ENCODE assay signal across 10 mouse cellular contexts in the genomic region with DNA sequence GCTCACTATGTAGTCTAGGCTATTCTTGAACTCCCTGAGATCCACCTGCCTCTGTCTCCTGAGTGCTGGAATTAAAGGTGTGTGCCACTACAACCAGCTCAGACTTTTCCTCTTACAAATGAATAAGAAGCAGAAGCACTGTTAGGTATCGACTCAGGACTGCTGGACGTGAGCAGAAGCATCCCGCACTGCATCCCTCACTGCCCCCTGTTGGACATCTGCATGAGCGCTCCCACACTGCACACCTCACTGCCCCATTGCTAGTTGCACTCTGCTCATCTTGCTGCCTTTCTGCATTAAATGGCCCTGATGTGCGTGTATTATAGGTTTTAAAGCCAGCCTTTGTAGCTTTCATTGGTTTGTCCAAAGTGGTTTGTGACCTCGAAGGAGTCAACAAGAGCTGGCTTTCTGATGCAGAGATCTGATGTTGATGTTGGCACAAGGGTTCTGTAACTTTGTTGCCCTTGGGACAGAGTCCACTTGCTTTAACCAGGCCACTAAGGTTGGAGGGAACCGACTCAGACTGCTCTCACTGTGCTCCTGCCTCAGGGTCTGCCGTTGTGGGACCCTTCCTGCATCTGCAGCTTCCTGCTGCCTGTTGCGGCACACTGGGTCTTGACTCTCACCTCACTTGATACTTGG. TPM values are rescaled to one million over a fixed set of nuclear protein-coding genes. Genes with fewer than 3 reads are reported as not detected.
DNase-seq lines count a peak whose midpoint lies in the region; ATAC-seq and TF ChIP-seq lines count a peak whose summit lies in the region.
"Had no signal": no experiment of that assay in that cellular context is flagged by ENCODE, and none has a peak within 500 bp of the region (broad histone marks: within the 10 kb centered on the region; RNA-seq: fewer than 3 reads in every experiment).

No protein-coding gene starts in this region.

- peaks cover 2% of the 10 kb centered on the region; the same call in 1 of the 2 replicates for H3K36me3 ChIP-seq in heart, adult 2 months (ENCODE audit: control insufficient read depth, insufficient read depth, low read length)
- peaks cover 44% of the 10 kb centered on the region for H3K36me3 ChIP-seq in midbrain, postnatal 0 days (ENCODE audit: insufficient read depth, low read length)
- peaks cover 9% of the 10 kb centered on the region for H3K36me3 ChIP-seq in midbrain, embryonic 16.5 days (ENCODE audit: control insufficient read depth, insufficient read depth, low read length)
- H3K36me3 ChIP-seq in forebrain, embryonic 14.5 days (ENCODE audit: control insufficient read depth, insufficient read depth, low read length): peaks cover 52% of the 10 kb centered on the region

- peaks cover 4% of the 10 kb centered on the region for H3K4me1 ChIP-seq in heart, adult 2 months (ENCODE audit: control insufficient read depth, insufficient read depth, low read length)
- H3K4me1 ChIP-seq in midbrain, postnatal 0 days (ENCODE audit: insufficient read depth, low read length): no peaks in the 10 kb centered on the region
- H3K4me1 ChIP-seq in midbrain, embryonic 16.5 days (ENCODE audit: control insufficient read depth, insufficient read depth, low read length): peaks cover 13% of the 10 kb centered on the region
- H3K4me1 ChIP-seq in brown adipose tissue, adult 24 weeks (ENCODE audit: control insufficient read depth, insufficient read depth, insufficient read length, low read length): peaks cover 19% of the 10 kb centered on the region
- peaks cover 5% of the 10 kb centered on the region; the same call in 1 of the 2 replicates for H3K4me1 ChIP-seq in forebrain, embryonic 14.5 days (ENCODE audit: control insufficient read depth, insufficient read depth, low read length)

- no peak overlapping the region for H3K4me2 ChIP-seq in midbrain, postnatal 0 days (ENCODE audit: low read depth, low read length, poor library complexity, severe bottlenecking)
- no peak overlapping the region for H3K4me2 ChIP-seq in midbrain, embryonic 16.5 days (ENCODE audit: low read length)
- no peak overlapping the region for H3K4me2 ChIP-seq in forebrain, embryonic 14.5 days (ENCODE audit: low read length)
- H3K4me2 ChIP-seq: midbrain, embryonic 12.5 days had no signal

- no peak for DNase-seq in heart, adult 2 months
- no peak for DNase-seq in heart, postnatal 25 days (ENCODE audit: low spot score)
- DNase-seq in midbrain, postnatal 0 days (ENCODE audit: low spot score): no peak
- DNase-seq in retina, embryonic 14.5 days (ENCODE audit: low spot score): peak; percentile 42
- DNase-seq in forebrain, embryonic 14.5 days (ENCODE audit: low spot score): no peak
- no peak for DNase-seq in yolk sac, embryonic 10.5 days (ENCODE audit: low spot score)
- DNase-seq: gastrocnemius, postnatal 14 days had no signal

- ATAC-seq in midbrain, postnatal 0 days (ENCODE audit: low FRiP score): no peak
- ATAC-seq in midbrain, embryonic 16.5 days: no peak
- ATAC-seq in forebrain, embryonic 14.5 days: no peak

- no peak overlapping the region for H3K27ac ChIP-seq in heart, adult 2 months
- H3K27ac ChIP-seq in midbrain, postnatal 0 days (ENCODE audit: low read depth, low read length): no peak overlapping the region
- H3K27ac ChIP-seq in midbrain, embryonic 16.5 days (ENCODE audit: low read length): no peak overlapping the region
- peak overlapping the region; percentile 86 for H3K27ac ChIP-seq in brown adipose tissue, adult 24 weeks (replicated peaks; ENCODE audit: low read depth, low read length)
- no peak overlapping the region for H3K27ac ChIP-seq in forebrain, embryonic 14.5 days (ENCODE audit: low read depth, low read length)
- H3K27ac ChIP-seq: midbrain, embryonic 12.5 days had no signal

- WGBS in heart, adult 2 months: 49% methylated on average over 9 of the region's 9 CpGs
- 66% methylated on average over 9 of the region's 9 CpGs for WGBS in midbrain, postnatal 0 days
- WGBS in midbrain, embryonic 16.5 days: 62% methylated on average over 9 of the region's 9 CpGs
- 71% methylated on average over 9 of the region's 9 CpGs for WGBS in forebrain, embryonic 14.5 days

- TF ChIP-seq EP300 in heart, adult 2 months (IDR thresholded peaks at IDR 0.05; ENCODE audit: insufficient read depth, low read depth, low read length): no peak

- intact Hi-C loops in heart, adult 2 months (cut with DNase I): no loop called here
- intact Hi-C loops in heart, postnatal 25 days (cut with DNase I): no loop called here

- no peak overlapping the region for H3K4me3 ChIP-seq in heart, adult 2 months
- H3K4me3 ChIP-seq in midbrain, postnatal 0 days (ENCODE audit: low read depth, low read length): no peak overlapping the region
- H3K4me3 ChIP-seq in midbrain, embryonic 16.5 days (ENCODE audit: low read depth, low read length): no peak overlapping the region
- peak overlapping the region; percentile 15; the same call in 1 of the 2 replicates for H3K4me3 ChIP-seq in brown adipose tissue, adult 24 weeks (ENCODE audit: insufficient read depth, low read depth, low read length)
- H3K4me3 ChIP-seq in forebrain, embryonic 14.5 days (ENCODE audit: low read depth, low read length): no peak overlapping the region
- H3K4me3 ChIP-seq: midbrain, embryonic 12.5 days had no signal

- peak; percentile 64 for TF ChIP-seq CTCF in heart, adult 2 months (IDR thresholded peaks at IDR 0.05)
- peak; percentile 53 for TF ChIP-seq CTCF in midbrain, postnatal 0 days (IDR thresholded peaks at IDR 0.05)

- no peak for TF ChIP-seq POLR2A in heart, adult 2 months (IDR thresholded peaks at IDR 0.05; ENCODE audit: insufficient read depth, low read depth, low read length)

- no peaks in the 10 kb centered on the region for H3K9me3 ChIP-seq in midbrain, postnatal 0 days (ENCODE audit: low read length)
- H3K9me3 ChIP-seq in midbrain, embryonic 16.5 days (replicated peaks; ENCODE audit: control insufficient read depth, low read length, poor library complexity, severe bottlenecking): no peaks in the 10 kb centered on the region
- no peaks in the 10 kb centered on the region for H3K9me3 ChIP-seq in forebrain, embryonic 14.5 days (replicated peaks; ENCODE audit: control insufficient read depth, low read length)
- H3K9me3 ChIP-seq: midbrain, embryonic 12.5 days had no signal

- H3K9ac ChIP-seq in heart, adult 2 months (ENCODE audit: low read depth, low read length): no peak overlapping the region
- H3K9ac ChIP-seq in midbrain, postnatal 0 days (replicated peaks; ENCODE audit: low read length, poor library complexity, severe bottlenecking): no peak overlapping the region
- no peak overlapping the region for H3K9ac ChIP-seq in midbrain, embryonic 16.5 days (ENCODE audit: low read depth, low read length)
- no peak overlapping the region for H3K9ac ChIP-seq in forebrain, embryonic 14.5 days (ENCODE audit: low read length)
- H3K9ac ChIP-seq: midbrain, embryonic 12.5 days had no signal

- no peaks in the 10 kb centered on the region for H3K27me3 ChIP-seq in heart, adult 2 months (ENCODE audit: control insufficient read depth, insufficient read depth, low read length)
- H3K27me3 ChIP-seq in midbrain, postnatal 0 days (ENCODE audit: insufficient read depth, low read length): no peaks in the 10 kb centered on the region
- no peaks in the 10 kb centered on the region for H3K27me3 ChIP-seq in midbrain, embryonic 16.5 days (ENCODE audit: control insufficient read depth, insufficient read depth, low read depth, low read length)
- no peaks in the 10 kb centered on the region for H3K27me3 ChIP-seq in forebrain, embryonic 14.5 days (replicated peaks; ENCODE audit: control insufficient read depth, insufficient read depth, low read length)
- H3K27me3 ChIP-seq: midbrain, embryonic 12.5 days had no signal

- peaks cover 6% of the 10 kb centered on the region; the same call in 1 of the 2 replicates for H3K79me2 ChIP-seq in heart, adult 2 months (replicated peaks; ENCODE audit: control insufficient read depth, insufficient read depth, low read length)

RNA-seq across cellular contexts. Expression of a gene that starts 2.2 kb away (rescaled TPM):
- total RNA-seq in heart, adult 2 months (2021): 10 to 100 TPM; 21.2 to 22.4 TPM
- polyA plus RNA-seq in heart, adult 2 months (2012; rRNA removed): 26.4 and 29.3 TPM in 2 replicates
- 10 to 100 TPM; 21.5 to 25.0 TPM for total RNA-seq in heart, postnatal 25 days (2021)
- 33.5 and 61.1 TPM in 2 replicates for total RNA-seq in midbrain, postnatal 0 days (2014; rRNA removed)
- 74.2 and 75.6 TPM in 2 replicates for polyA plus RNA-seq in midbrain, postnatal 0 days (2015; fragmentation: Nextera tagmentation; extraction: Ambion mirVana)
- polyA plus RNA-seq in midbrain, embryonic 16.5 days (2015; fragmentation: Nextera tagmentation; extraction: Ambion mirVana): 74.8 and 79.8 TPM in 2 replicates
- 34.8 and 38.0 TPM in 2 replicates for polyA plus RNA-seq in brown adipose tissue, adult 24 weeks (2012; ENCODE audit: insufficient read depth, insufficient read length, missing spikeins)
- 82.3 and 83.1 TPM in 2 replicates for polyA plus RNA-seq in forebrain, embryonic 14.5 days (2014; fragmentation: Nextera tagmentation; extraction: Ambion mirVana)

RNA-seq across cellular contexts. Expression of a gene that starts 6.8 kb away (rescaled TPM):
- total RNA-seq in heart, adult 2 months (2021): 1 to 10 TPM in 1 of 2 experiments, under 1 TPM in 1; 0.70 to 1.1 TPM
- polyA plus RNA-seq in heart, adult 2 months (2012; rRNA removed): 2.5 and 6.3 TPM in 2 replicates
- 1 to 10 TPM; 1.3 to 1.5 TPM for total RNA-seq in heart, postnatal 25 days (2021)
- not detected in 2 replicates for total RNA-seq in midbrain, postnatal 0 days (2014; rRNA removed)
- 0.22 and 0.33 TPM in 2 replicates for polyA plus RNA-seq in midbrain, postnatal 0 days (2015; fragmentation: Nextera tagmentation; extraction: Ambion mirVana)
- polyA plus RNA-seq in midbrain, embryonic 16.5 days (2015; fragmentation: Nextera tagmentation; extraction: Ambion mirVana): 0.19 and 0.26 TPM in 2 replicates
- 0.91 TPM in 1 of 2 replicates, not detected in the other for polyA plus RNA-seq in brown adipose tissue, adult 24 weeks (2012; ENCODE audit: insufficient read depth, insufficient read length, missing spikeins)
- polyA plus RNA-seq in forebrain, embryonic 14.5 days (2014; fragmentation: Nextera tagmentation; extraction: Ambion mirVana): 0.25 TPM in 2 replicates

RNA-seq across cellular contexts. Expression of a gene that starts 32.2 kb away (rescaled TPM):
- 10 to 100 TPM; 12.1 to 45.3 TPM for total RNA-seq in heart, adult 2 months (2021)
- polyA plus RNA-seq in heart, adult 2 months (2012; rRNA removed): 17.0 and 23.8 TPM in 2 replicates
- 1 to 10 TPM; 5.5 to 6.3 TPM for total RNA-seq in heart, postnatal 25 days (2021)
- total RNA-seq in midbrain, postnatal 0 days (2014; rRNA removed): 6.9 and 7.7 TPM in 2 replicates
- 6.9 and 7.0 TPM in 2 replicates for polyA plus RNA-seq in midbrain, postnatal 0 days (2015; fragmentation: Nextera tagmentation; extraction: Ambion mirVana)
- 5.0 and 6.4 TPM in 2 replicates for polyA plus RNA-seq in midbrain, embryonic 16.5 days (2015; fragmentation: Nextera tagmentation; extraction: Ambion mirVana)
- 20.8 and 136 TPM in 2 replicates for polyA plus RNA-seq in brown adipose tissue, adult 24 weeks (2012; ENCODE audit: insufficient read depth, insufficient read length, missing spikeins)
- polyA plus RNA-seq in forebrain, embryonic 14.5 days (2014; fragmentation: Nextera tagmentation; extraction: Ambion mirVana): 2.1 and 2.9 TPM in 2 replicates
